Mouse (Mus musculus): Measurements from ENCODE around the gene Nipsnap1. TPM values are rescaled to one million over a fixed set of nuclear protein-coding genes. Genes with fewer than 3 reads are reported as not detected.

The Nipsnap1 gene
- polyA plus RNA-seq, 1 experiment from 2014 or later, result 131 TPM

- H3K36me3 ChIP-seq (ENCODE audit: control insufficient read depth, insufficient read depth, low read length), result peaks cover 17% of the 10 kb centered on the region
- H3K9me3 ChIP-seq (ENCODE audit: control insufficient read depth, low read length), result no peaks in the 10 kb centered on the region
- peak within 1 kb of the TSS; percentile 78 for H3K9ac ChIP-seq (ENCODE audit: low read depth, low read length)
- peak within 1 kb of the TSS; percentile 86 for H3K4me2 ChIP-seq (ENCODE audit: low read length)
- peaks cover 6% of the 10 kb centered on the region for H3K4me1 ChIP-seq (ENCODE audit: control insufficient read depth, insufficient read depth, low read depth, low read length)
- 3% methylated on average over 48 of the region's 52 CpGs for WGBS
- peak; percentile 97 for ATAC-seq
- peak within 1 kb of the TSS; percentile 81 for H3K27ac ChIP-seq (ENCODE audit: low read depth, low read length)
- peak within 1 kb of the TSS; percentile 64 for H3K4me3 ChIP-seq (ENCODE audit: low read length)
- no peaks in the 10 kb centered on the region for H3K27me3 ChIP-seq (replicated peaks; ENCODE audit: control insufficient read depth, insufficient read depth, low read length)
Measured at GRCm38 (mm10) chr11:4894848-4895816, 21.4 kb downstream of the Nipsnap1 start, which contains the start of gene Thoc5. Gene Thoc5, plus strand, starts transcription at chr11:4895320.

GRCm38 (mm10) chr11:4900437-4900836 is 26.7 kb downstream of the Nipsnap1 start:
- WGBS, result 69% methylated on average over 5 of the region's 5 CpGs
- no peak for ATAC-seq
- Histone ChIP-seq H3K4me1 (ENCODE audit: control insufficient read depth, insufficient read depth, low read depth, low read length) (peaks cover 6% of the 10 kb centered on the region), H3K9ac (ENCODE audit: low read depth, low read length) (no peak overlapping the region), H3K36me3 (ENCODE audit: control insufficient read depth, insufficient read depth, low read length) (peaks cover 27% of the 10 kb centered on the region), H3K27me3 (replicated peaks; ENCODE audit: control insufficient read depth, insufficient read depth, low read length) (no peaks in the 10 kb centered on the region), H3K9me3 (ENCODE audit: control insufficient read depth, low read length) (no peaks in the 10 kb centered on the region), H3K4me2 (ENCODE audit: low read length) (no peak overlapping the region), H3K27ac (ENCODE audit: low read depth, low read length) (no peak overlapping the region), H3K4me3 (ENCODE audit: low read length) (no peak overlapping the region)

GRCm38 (mm10) chr11:4901956-4902355 is 28.2 kb downstream of the Nipsnap1 start:
- 89% methylated on average over 6 of the region's 6 CpGs for WGBS
- ATAC-seq, result no peak
- Histone ChIP-seq H3K9me3 (ENCODE audit: control insufficient read depth, low read length) (no peaks in the 10 kb centered on the region), H3K4me3 (ENCODE audit: low read length) (no peak overlapping the region), H3K4me2 (ENCODE audit: low read length) (no peak overlapping the region), H3K36me3 (ENCODE audit: control insufficient read depth, insufficient read depth, low read length) (peaks cover 33% of the 10 kb centered on the region), H3K27me3 (replicated peaks; ENCODE audit: control insufficient read depth, insufficient read depth, low read length) (no peaks in the 10 kb centered on the region), H3K4me1 (ENCODE audit: control insufficient read depth, insufficient read depth, low read depth, low read length) (no peaks in the 10 kb centered on the region), H3K27ac (ENCODE audit: low read depth, low read length) (no peak overlapping the region), H3K9ac (ENCODE audit: low read depth, low read length) (no peak overlapping the region)

GRCm38 (mm10) chr11:4906231-4906630 is 32.5 kb downstream of the Nipsnap1 start:
- H3K36me3 ChIP-seq (ENCODE audit: control insufficient read depth, insufficient read depth, low read length), result peaks cover 40% of the 10 kb centered on the region
- no peak overlapping the region for H3K27ac ChIP-seq (ENCODE audit: low read depth, low read length)
- no peaks in the 10 kb centered on the region for H3K9me3 ChIP-seq (ENCODE audit: control insufficient read depth, low read length)
- no peaks in the 10 kb centered on the region for H3K4me1 ChIP-seq (ENCODE audit: control insufficient read depth, insufficient read depth, low read depth, low read length)
- no peak overlapping the region for H3K4me2 ChIP-seq (ENCODE audit: low read length)
- ATAC-seq, result no peak
- H3K4me3 ChIP-seq (ENCODE audit: low read length), result no peak overlapping the region
- 94% methylated on average over 6 of the region's 6 CpGs for WGBS
- no peak overlapping the region for H3K9ac ChIP-seq (ENCODE audit: low read depth, low read length)
- no peaks in the 10 kb centered on the region for H3K27me3 ChIP-seq (replicated peaks; ENCODE audit: control insufficient read depth, insufficient read depth, low read length)

- H3K36me3 ChIP-seq (ENCODE audit: control insufficient read depth, insufficient read depth, low read length), result peaks cover 50% of the 10 kb centered on the region
- no peak overlapping the region for H3K4me3 ChIP-seq (ENCODE audit: low read length)
- no peaks in the 10 kb centered on the region for H3K9me3 ChIP-seq (ENCODE audit: control insufficient read depth, low read length)
- no peak overlapping the region for H3K4me2 ChIP-seq (ENCODE audit: low read length)
- no peaks in the 10 kb centered on the region for H3K27me3 ChIP-seq (replicated peaks; ENCODE audit: control insufficient read depth, insufficient read depth, low read length)
- no peak overlapping the region for H3K27ac ChIP-seq (ENCODE audit: low read depth, low read length)
- no peak for ATAC-seq
- 55% methylated on average over 1 of the region's 1 CpGs for WGBS
- no peak overlapping the region for H3K9ac ChIP-seq (ENCODE audit: low read depth, low read length)
- H3K4me1 ChIP-seq (ENCODE audit: control insufficient read depth, insufficient read depth, low read depth, low read length), result no peaks in the 10 kb centered on the region
Measured at GRCm38 (mm10) chr11:4916068-4916467, 42.3 kb downstream of the Nipsnap1 start.

GRCm38 (mm10) chr11:4921281-4921680 is 47.5 kb downstream of the Nipsnap1 start:
- Histone ChIP-seq H3K4me1 (ENCODE audit: control insufficient read depth, insufficient read depth, low read depth, low read length) (no peaks in the 10 kb centered on the region), H3K4me3 (ENCODE audit: low read length) (no peak overlapping the region), H3K27me3 (replicated peaks; ENCODE audit: control insufficient read depth, insufficient read depth, low read length) (no peaks in the 10 kb centered on the region), H3K27ac (ENCODE audit: low read depth, low read length) (no peak overlapping the region), H3K4me2 (ENCODE audit: low read length) (no peak overlapping the region), H3K9me3 (ENCODE audit: control insufficient read depth, low read length) (no peaks in the 10 kb centered on the region), H3K36me3 (ENCODE audit: control insufficient read depth, insufficient read depth, low read length) (peaks cover 45% of the 10 kb centered on the region), H3K9ac (ENCODE audit: low read depth, low read length) (no peak overlapping the region)
- no peak for ATAC-seq
- WGBS, result 79% methylated on average over 2 of the region's 2 CpGs

- ATAC-seq, result no peak
- WGBS, result 90% methylated on average over 7 of the region's 7 CpGs
- Histone ChIP-seq H3K9ac (ENCODE audit: low read depth, low read length) (no peak overlapping the region), H3K4me3 (ENCODE audit: low read length) (no peak overlapping the region), H3K9me3 (ENCODE audit: control insufficient read depth, low read length) (no peaks in the 10 kb centered on the region), H3K27me3 (replicated peaks; ENCODE audit: control insufficient read depth, insufficient read depth, low read length) (no peaks in the 10 kb centered on the region), H3K27ac (ENCODE audit: low read depth, low read length) (no peak overlapping the region), H3K4me1 (ENCODE audit: control insufficient read depth, insufficient read depth, low read depth, low read length) (no peaks in the 10 kb centered on the region), H3K4me2 (ENCODE audit: low read length) (no peak overlapping the region), H3K36me3 (ENCODE audit: control insufficient read depth, insufficient read depth, low read length) (peaks cover 49% of the 10 kb centered on the region)
Measured at GRCm38 (mm10) chr11:4921751-4922150, 48.0 kb downstream of the Nipsnap1 start.

- Histone ChIP-seq H3K27ac (ENCODE audit: low read depth, low read length) (no peak overlapping the region), H3K4me2 (ENCODE audit: low read length) (no peak overlapping the region), H3K36me3 (ENCODE audit: control insufficient read depth, insufficient read depth, low read length) (peaks cover 40% of the 10 kb centered on the region), H3K27me3 (replicated peaks; ENCODE audit: control insufficient read depth, insufficient read depth, low read length) (no peaks in the 10 kb centered on the region), H3K9ac (ENCODE audit: low read depth, low read length) (no peak overlapping the region), H3K4me3 (ENCODE audit: low read length) (no peak overlapping the region), H3K4me1 (ENCODE audit: control insufficient read depth, insufficient read depth, low read depth, low read length) (0 out of 2 replicates have a peak, but pooled peaks cover 2% of the 10 kb centered on the region), H3K9me3 (ENCODE audit: control insufficient read depth, low read length) (no peaks in the 10 kb centered on the region)
- WGBS, result 91% methylated on average over 3 of the region's 3 CpGs
- ATAC-seq, result no peak
Measured at GRCm38 (mm10) chr11:4927224-4927623, 53.5 kb downstream of the Nipsnap1 start.

- Histone ChIP-seq H3K36me3 (ENCODE audit: control insufficient read depth, insufficient read depth, low read length) (peaks cover 21% of the 10 kb centered on the region), H3K4me2 (ENCODE audit: low read length) (no peak overlapping the region), H3K4me3 (ENCODE audit: low read length) (no peak overlapping the region), H3K27me3 (replicated peaks; ENCODE audit: control insufficient read depth, insufficient read depth, low read length) (no peaks in the 10 kb centered on the region), H3K27ac (ENCODE audit: low read depth, low read length) (peak overlapping the region; percentile 1), H3K4me1 (ENCODE audit: control insufficient read depth, insufficient read depth, low read depth, low read length) (0 out of 2 replicates have a peak, but pooled peaks cover 2% of the 10 kb centered on the region), H3K9me3 (ENCODE audit: control insufficient read depth, low read length) (no peaks in the 10 kb centered on the region), H3K9ac (ENCODE audit: low read depth, low read length) (no peak overlapping the region)
- ATAC-seq, result no peak
- 63% methylated on average over 1 of the region's 1 CpGs for WGBS
Measured at GRCm38 (mm10) chr11:4931009-4931601, 57.4 kb downstream of the Nipsnap1 start.

Measured in hindbrain, embryonic 16.5 days (tissue).